Mouse (Mus musculus) liver, embryonic 18 days (tissue): ENCODE measurements around the gene Acsm3. TPM values are rescaled to one million over a fixed set of nuclear protein-coding genes. Genes with fewer than 3 reads are reported as not detected.

Experiments used
- polyA plus RNA-seq: library from polyadenylated mRNA; depleted of rRNA; stranded (reverse); fragments of >200 nt; gene quantifications from 2 replicates; pipeline ENCODE4 v1.2.3, GENCODE M21; 2012; rRNA removed

The Acsm3 gene
- polyA plus RNA-seq = 28.0 and 37.2 TPM in 2 replicates

DNA sequence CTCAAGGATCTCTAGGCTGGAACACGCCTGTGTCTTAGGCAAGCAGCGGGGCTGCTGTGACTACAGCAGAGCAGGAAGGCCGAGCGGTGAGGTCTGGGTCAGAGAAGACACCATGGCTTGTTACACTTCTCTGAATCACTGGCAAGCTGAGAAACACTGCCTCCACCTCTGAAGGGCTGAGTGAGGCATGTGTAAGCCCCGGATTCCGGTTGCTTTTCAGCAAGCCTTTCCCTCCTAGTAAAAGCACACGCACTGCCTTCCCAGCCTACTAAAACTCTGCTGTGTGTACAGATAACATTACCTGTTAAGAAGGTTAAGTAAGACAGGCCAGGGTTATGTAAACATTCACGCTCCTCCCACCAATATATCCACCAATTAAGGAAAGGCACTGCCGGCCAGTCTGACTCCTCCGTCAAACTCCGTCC lies at the start of gene Acsm3:
Gene Acsm3 (plus strand): TSS at position 397 of the 425 bp plus-strand sequence.

GRCm38 (mm10) chr7:119720253-119720946 lies 40.3 kb upstream of the Acsm3 start, which contains the start of gene Thumpd1:
Gene Thumpd1, minus strand, starts transcription at chr7:119720798.

DNA sequence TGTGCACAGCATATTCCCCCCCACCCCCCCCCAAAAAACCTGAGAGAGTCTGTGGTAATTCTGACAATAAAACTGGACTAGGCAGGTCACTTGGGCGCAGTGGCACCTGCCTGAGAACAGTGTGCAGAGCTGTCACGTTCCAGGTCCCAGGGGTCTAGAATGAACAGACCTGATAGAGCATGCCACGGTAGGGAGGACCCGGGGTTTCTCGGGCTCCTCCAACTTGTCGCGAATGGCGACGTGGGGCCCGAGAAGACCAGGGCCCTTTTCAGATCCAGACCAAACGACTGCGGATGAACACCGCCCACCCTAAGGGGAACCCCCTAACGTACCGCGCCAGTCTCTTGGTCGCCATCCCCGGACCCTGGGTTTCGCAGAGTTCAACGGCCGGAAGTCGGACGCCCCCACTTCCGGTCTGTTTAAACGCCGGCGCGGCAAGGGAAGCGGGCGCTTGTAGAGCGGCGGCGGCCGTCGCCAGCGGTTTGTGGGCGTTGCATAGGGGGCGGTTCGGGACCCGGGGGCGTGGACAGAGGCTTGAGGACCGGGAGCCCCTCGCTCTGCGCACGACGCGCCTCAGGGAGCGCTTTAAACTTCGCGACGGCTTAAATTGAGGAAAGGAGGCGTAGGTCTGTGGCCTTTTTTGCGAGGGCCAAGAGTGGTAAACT lies 33.0 kb downstream of the Acsm3 start, which contains the start of the genes Rexo5 and Eri2:
Gene Rexo5 (plus strand): TSS at position 421 of the 665 bp plus-strand sequence.
Gene Eri2 (minus strand): TSS at position 473 of the 665 bp plus-strand sequence.

Other genes with a start within 250 kb of the Acsm3 start
- 0.65 and 0.96 TPM in 2 replicates for gene Acsm5, start 241.5 kb upstream of the Acsm3 start, polyA plus RNA-seq
- 0.08 and 0.17 TPM in 2 replicates for gene Pdilt, start 237.4 kb upstream of the Acsm3 start, polyA plus RNA-seq
- gene Acsm2, start 206.6 kb upstream of the Acsm3 start, polyA plus RNA-seq = 0.02 TPM in 1 of 2 replicates, not detected in the other
- gene Acsm1, start 153.9 kb upstream of the Acsm3 start, polyA plus RNA-seq = 87.3 and 97.2 TPM in 2 replicates
- gene Acsm4, start 70.9 kb upstream of the Acsm3 start, polyA plus RNA-seq = not detected in 2 replicates
- 10.8 and 11.2 TPM in 2 replicates for gene Thumpd1, start 40.1 kb upstream of the Acsm3 start, polyA plus RNA-seq
- 11.1 and 15.1 TPM in 2 replicates for gene Rexo5, start 33.1 kb downstream of the Acsm3 start, polyA plus RNA-seq
- 3.5 and 3.8 TPM in 2 replicates for gene Eri2, start 33.1 kb downstream of the Acsm3 start, polyA plus RNA-seq
- 2.3 and 2.5 TPM in 2 replicates for gene Lyrm1, start 134.9 kb downstream of the Acsm3 start, polyA plus RNA-seq
- 2.8 and 2.9 TPM in 2 replicates for gene Dcun1d3, start 135.4 kb downstream of the Acsm3 start, polyA plus RNA-seq